Mouse (Mus musculus) limb, embryonic 15.5 days (tissue): ENCODE measurements around the gene Cenpu. TPM values are rescaled to one million over a fixed set of nuclear protein-coding genes. Genes with fewer than 3 reads are reported as not detected.
A peak's percentile ranks its signal among the peaks of the same experiment; 100 is the strongest.

Experiments used
- ATAC-seq: fragments of 200-750 bp; cut with Nextera tagmentation; 2 replicates; pipeline ENCODE4 v1.8.0; 2017; ENCODE audit warnings: low read depth, moderate TSS enrichment; ENCODE audit not compliant: insufficient number of reproducible peaks, low FRiP score, low TSS enrichment
- H3K27ac ChIP-seq: fragments of 300-500 bp; sonication (generic); 2 replicates; pipeline ENCODE4 v1.5.1; 2015; ENCODE audit warnings: moderate library complexity, mild to moderate bottlenecking, inconsistent platforms
- H3K27me3 ChIP-seq: fragments of 300-500 bp; sonication (generic); 2 replicates; pipeline ENCODE4 v1.6.1; 2015; ENCODE audit warnings: inconsistent platforms
- H3K36me3 ChIP-seq: fragments of 300-500 bp; sonication (generic); 2 replicates; pipeline ENCODE4 v1.6.1; 2015; ENCODE audit warnings: inconsistent platforms
- H3K4me1 ChIP-seq: fragments of 300-500 bp; sonication (generic); 2 replicates; pipeline ENCODE4 v1.6.1; 2015; ENCODE audit warnings: inconsistent platforms
- H3K4me2 ChIP-seq: fragments of 300-500 bp; sonication (generic); 2 replicates; pipeline ENCODE4 v1.6.1; 2015; ENCODE audit warnings: mild to moderate bottlenecking, inconsistent platforms
- H3K4me3 ChIP-seq: fragments of 300-500 bp; sonication (generic); 2 replicates; pipeline ENCODE4 v1.5.1; 2015; ENCODE audit warnings: mild to moderate bottlenecking, inconsistent platforms
- H3K9ac ChIP-seq: fragments of 300-500 bp; sonication (generic); 2 replicates; pipeline ENCODE4 v1.6.1; 2015; ENCODE audit warnings: inconsistent platforms
- H3K9me3 ChIP-seq: fragments of 300-500 bp; sonication (generic); 2 replicates; pipeline ENCODE4 v1.6.1; 2016; ENCODE audit warnings: inconsistent platforms
- WGBS: fragments of 180-500 bp; shearing (Covaris S2); methylation state at CpG from one replicate; pipeline ENCODE4 v1.1.7; 2015; 5-methylcytosine and 5-hydroxymethylcytosine counted together
- polyA plus RNA-seq: library from polyadenylated mRNA; unstranded; fragments of >200 nt; fragmentation: Nextera tagmentation; extraction: Ambion mirVana; gene quantifications from 2 replicates; pipeline ENCODE4 v1.2.1, GENCODE M21; 2015

The Cenpu gene
- polyA plus RNA-seq, 1 experiment from 2014 or later, result 10.2 TPM

DNA sequence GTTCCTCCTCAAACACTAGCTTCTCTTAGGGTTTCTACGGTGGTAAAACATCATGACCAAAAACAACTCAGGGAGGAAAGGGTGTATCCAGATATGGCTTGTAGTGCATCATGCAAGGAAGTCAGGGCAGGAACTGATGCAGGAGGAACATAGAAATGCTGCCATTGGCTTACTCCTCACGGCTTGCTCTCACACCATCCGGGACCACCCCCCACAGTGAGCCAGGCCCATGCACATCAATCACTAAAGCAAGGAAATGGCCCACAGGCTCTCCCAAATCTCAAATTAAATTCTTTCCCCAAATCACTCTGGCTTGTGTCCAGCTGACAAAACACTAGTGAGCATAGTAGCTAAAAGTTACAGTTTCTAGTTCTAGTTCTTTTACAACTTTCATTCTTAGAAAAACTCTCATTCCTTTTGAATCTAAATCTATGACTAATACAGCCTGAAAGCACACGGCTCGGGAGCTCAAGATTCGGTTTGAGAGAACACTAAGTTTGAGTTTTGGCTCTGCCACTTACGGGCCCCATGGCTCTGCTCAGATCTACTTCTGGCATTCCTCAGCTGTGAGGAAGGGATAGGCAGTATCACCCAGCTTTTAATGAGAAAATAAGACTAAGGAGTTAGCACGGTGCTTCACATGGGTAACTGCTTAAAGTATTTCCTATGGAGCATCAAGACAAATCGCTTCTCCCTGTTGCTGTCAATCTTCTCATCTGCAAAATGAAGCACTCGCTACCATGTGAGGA, 49.3 kb downstream of the Cenpu start:
- Histone ChIP-seq H3K27me3 (no peaks in the 10 kb centered on the region), H3K27ac (peak overlapping the region; percentile 47; the same call in 1 of the 2 replicates), H3K4me2 (no peak overlapping the region), H3K9me3 (no peaks in the 10 kb centered on the region), H3K36me3 (peaks cover 10% of the 10 kb centered on the region), H3K4me3 (no peak overlapping the region), H3K9ac (no peak overlapping the region), H3K4me1 (peaks cover 3% of the 10 kb centered on the region; the same call in 1 of the 2 replicates)
- ATAC-seq, result no peak
- WGBS, result 28% methylated on average over 10 of the region's 10 CpGs

DNA sequence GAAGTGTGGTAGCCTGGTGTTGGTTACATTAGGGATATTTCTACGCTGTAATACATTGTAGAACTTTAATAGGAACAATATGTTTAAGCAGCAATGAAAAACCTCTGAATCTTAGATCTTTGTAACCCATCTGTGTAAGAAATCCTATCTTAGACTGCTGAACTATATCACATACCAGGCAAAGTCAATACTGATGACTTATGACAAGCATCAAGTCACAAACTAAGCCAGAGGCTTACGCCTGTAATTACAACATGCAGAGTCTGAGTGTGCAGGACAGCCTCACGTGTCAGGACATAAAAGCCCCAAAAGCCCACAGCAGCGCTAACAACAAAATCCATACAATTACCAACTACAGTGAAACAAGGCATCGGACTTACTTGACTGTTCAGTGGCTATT, 51.8 kb downstream of the Cenpu start:
- H3K36me3 ChIP-seq, result peaks cover 14% of the 10 kb centered on the region; the same call in 1 of the 2 replicates
- no peak for ATAC-seq
- no peak overlapping the region for H3K27ac ChIP-seq
- no peak overlapping the region for H3K4me2 ChIP-seq
- H3K27me3 ChIP-seq, result no peaks in the 10 kb centered on the region
- H3K4me3 ChIP-seq, result no peak overlapping the region
- peaks cover 3% of the 10 kb centered on the region; the same call in 1 of the 2 replicates for H3K4me1 ChIP-seq
- no peaks in the 10 kb centered on the region for H3K9me3 ChIP-seq
- WGBS, result 43% methylated on average over 5 of the region's 5 CpGs
- no peak overlapping the region for H3K9ac ChIP-seq

- H3K27ac ChIP-seq, result no peak overlapping the region
- no peaks in the 10 kb centered on the region for H3K9me3 ChIP-seq
- H3K9ac ChIP-seq, result no peak overlapping the region
- H3K4me1 ChIP-seq, result no peaks in the 10 kb centered on the region
- peaks cover 14% of the 10 kb centered on the region; the same call in 1 of the 2 replicates for H3K36me3 ChIP-seq
- H3K4me2 ChIP-seq, result no peak overlapping the region
- H3K4me3 ChIP-seq, result no peak overlapping the region
- H3K27me3 ChIP-seq, result no peaks in the 10 kb centered on the region
- no peak for ATAC-seq
- WGBS, result 82% methylated on average over 1 of the region's 1 CpGs
Observed at GRCm38 (mm10) chr8:46606930-46607329, 55.1 kb downstream of the Cenpu start.

- no peak for ATAC-seq
- peaks cover 3% of the 10 kb centered on the region; the same call in 1 of the 2 replicates for H3K36me3 ChIP-seq
- H3K4me3 ChIP-seq, result no peak overlapping the region
- H3K9me3 ChIP-seq, result no peaks in the 10 kb centered on the region
- H3K27me3 ChIP-seq, result no peaks in the 10 kb centered on the region
- H3K4me2 ChIP-seq, result no peak overlapping the region
- H3K4me1 ChIP-seq, result peaks cover 15% of the 10 kb centered on the region
- H3K9ac ChIP-seq, result no peak overlapping the region
- WGBS, result 68% methylated on average over 8 of the region's 8 CpGs
- no peak overlapping the region for H3K27ac ChIP-seq
Observed at GRCm38 (mm10) chr8:46611557-46611956, 59.7 kb downstream of the Cenpu start.

GRCm38 (mm10) chr8:46612913-46613312, 61.1 kb downstream of the Cenpu start:
- ATAC-seq, result no peak; the same call in 1 of the 2 replicates

GRCm38 (mm10) chr8:46613377-46613776, 61.5 kb downstream of the Cenpu start:
- Histone ChIP-seq H3K4me2 (no peak overlapping the region), H3K4me1 (peaks cover 17% of the 10 kb centered on the region), H3K4me3 (no peak overlapping the region), H3K27ac (peak overlapping the region; percentile 68), H3K9ac (no peak overlapping the region), H3K36me3 (peaks cover 2% of the 10 kb centered on the region; the same call in 1 of the 2 replicates), H3K27me3 (no peaks in the 10 kb centered on the region), H3K9me3 (no peaks in the 10 kb centered on the region)
- no peak for ATAC-seq
- WGBS, result 9% methylated on average over 4 of the region's 4 CpGs

More at GRCm38 (mm10) chr8:46612913-46613312, 61.1 kb downstream of the Cenpu start:
- Histone ChIP-seq H3K4me2 (no peak overlapping the region), H3K4me3 (no peak overlapping the region), H3K4me1 (peaks cover 16% of the 10 kb centered on the region), H3K9ac (no peak overlapping the region), H3K27ac (peak overlapping the region; percentile 68), H3K36me3 (peaks cover 3% of the 10 kb centered on the region; the same call in 1 of the 2 replicates), H3K27me3 (no peaks in the 10 kb centered on the region), H3K9me3 (no peaks in the 10 kb centered on the region)
- 58% methylated on average over 4 of the region's 4 CpGs for WGBS

DNA sequence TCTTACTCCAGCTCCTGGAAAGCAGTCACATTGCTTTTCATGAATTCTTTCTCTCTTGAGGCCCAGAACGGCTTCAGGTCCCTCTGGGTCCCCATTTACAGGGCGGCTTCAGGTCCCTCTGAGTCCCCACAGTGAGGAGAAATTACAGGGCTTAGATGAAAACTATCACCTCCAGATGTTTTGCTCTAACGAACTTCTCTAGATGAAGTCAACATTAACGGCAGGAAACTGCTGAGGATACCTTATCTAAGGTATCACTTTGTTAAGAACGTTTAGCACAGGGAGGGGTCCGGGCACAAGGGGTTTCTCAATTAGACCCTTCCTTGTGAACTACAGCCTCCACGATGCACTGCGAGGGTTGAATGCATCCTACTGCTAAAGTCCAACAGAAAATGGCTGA, 64.1 kb downstream of the Cenpu start:
- Histone ChIP-seq H3K36me3 (no peaks in the 10 kb centered on the region; the same call in 1 of the 2 replicates), H3K4me1 (peaks cover 27% of the 10 kb centered on the region), H3K27me3 (no peaks in the 10 kb centered on the region), H3K4me3 (no peak overlapping the region), H3K9ac (no peak overlapping the region), H3K9me3 (no peaks in the 10 kb centered on the region), H3K27ac (no peak overlapping the region), H3K4me2 (no peak overlapping the region; the same call in 1 of the 2 replicates)
- ATAC-seq, result no peak
- WGBS, result 63% methylated on average over 8 of the region's 8 CpGs

- H3K4me3 ChIP-seq, result peak within 1 kb of the TSS; percentile 77
- under 1% methylated on average over 54 of the region's 54 CpGs for WGBS
- no peaks in the 10 kb centered on the region for H3K9me3 ChIP-seq
- H3K36me3 ChIP-seq, result no peaks in the 10 kb centered on the region
- H3K9ac ChIP-seq, result peak within 1 kb of the TSS; percentile 71
- peak within 1 kb of the TSS; percentile 93 for H3K27ac ChIP-seq
- peaks cover 27% of the 10 kb centered on the region for H3K4me1 ChIP-seq
- H3K27me3 ChIP-seq, result no peaks in the 10 kb centered on the region
- peak within 1 kb of the TSS; percentile 67 for H3K4me2 ChIP-seq
- peak; percentile 97 for ATAC-seq
Observed at GRCm38 (mm10) chr8:46616879-46617689, 65.3 kb downstream of the Cenpu start, which contains the start of the genes Primpol and Casp3. Gene Primpol, minus strand, starts transcription at chr8:46617212. Gene Casp3, plus strand, starts transcription at chr8:46617291.

GRCm38 (mm10) chr8:46617690-46618620, 66.1 kb downstream of the Cenpu start:
- Histone ChIP-seq H3K4me2 (peak overlapping the region; percentile 67), H3K9me3 (no peaks in the 10 kb centered on the region), H3K4me3 (peak overlapping the region; percentile 77), H3K36me3 (no peaks in the 10 kb centered on the region), H3K4me1 (peaks cover 27% of the 10 kb centered on the region), H3K27ac (peak overlapping the region; percentile 93), H3K27me3 (no peaks in the 10 kb centered on the region), H3K9ac (peak overlapping the region; percentile 71)
- WGBS, result under 1% methylated on average over 38 of the region's 38 CpGs
- no peak; the same call in 1 of the 2 replicates for ATAC-seq

DNA sequence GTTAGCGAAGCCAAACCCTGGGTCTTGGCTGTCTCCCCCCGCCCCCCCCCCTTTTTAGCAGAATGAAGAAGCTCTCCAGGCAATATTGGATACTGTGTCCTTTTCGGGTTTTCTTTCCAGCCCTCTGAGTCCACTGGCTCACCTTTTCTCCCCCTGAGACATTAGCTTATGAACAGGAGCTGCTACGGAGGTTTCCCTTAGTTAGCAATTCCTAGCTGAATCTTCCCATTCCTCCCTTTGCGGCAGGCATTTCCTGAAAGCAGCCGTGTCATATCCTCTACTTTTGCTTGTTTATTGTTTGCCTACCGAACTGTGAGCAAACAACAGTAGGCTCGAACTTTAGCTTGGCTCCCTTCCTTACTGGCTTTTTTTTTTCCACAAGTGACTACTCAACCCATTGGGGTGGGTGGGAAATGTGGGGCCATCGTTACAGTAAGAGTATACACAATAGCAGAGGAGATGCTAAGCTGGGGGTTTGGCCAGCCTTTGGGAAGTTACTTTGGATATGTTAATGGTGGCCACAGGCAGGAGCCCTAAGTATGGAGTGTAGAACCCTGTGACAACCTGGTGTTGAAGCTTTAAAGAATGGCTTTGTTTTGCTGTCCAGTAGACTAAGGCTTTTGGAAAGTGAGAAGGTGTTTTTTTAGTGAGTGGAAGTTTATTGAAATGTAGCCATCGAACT, 67.0 kb downstream of the Cenpu start:
- WGBS, result 4% methylated on average over 10 of the region's 10 CpGs
- Histone ChIP-seq H3K9ac (peak overlapping the region; percentile 71), H3K36me3 (no peaks in the 10 kb centered on the region), H3K27me3 (no peaks in the 10 kb centered on the region), H3K4me2 (peak overlapping the region; percentile 67), H3K4me3 (peak overlapping the region; percentile 77), H3K9me3 (no peaks in the 10 kb centered on the region), H3K4me1 (peaks cover 21% of the 10 kb centered on the region), H3K27ac (no peak overlapping the region)
- no peak for ATAC-seq
